Comparison of ENCODE assay signal across 21 mouse cellular contexts in genomic region chr2:128837531-128837930, GRCm38 (mm10).
"Had no signal": no experiment of that assay in that cellular context is flagged by ENCODE, and none has a peak within 500 bp of the region (broad histone marks: within the 10 kb centered on the region; RNA-seq: fewer than 3 reads in every experiment).

No protein-coding gene starts in this region.

- H3K4me3 ChIP-seq: liver, embryonic 12.5 days; lung, embryonic 15.5 days; midbrain, embryonic 10.5 days; midbrain, embryonic 12.5 days; myocyte; neural tube, embryonic 13.5 days; neural tube, embryonic 15.5 days had no signal

- H3K4me1 ChIP-seq: liver, embryonic 12.5 days; lung, embryonic 15.5 days; midbrain, embryonic 10.5 days; midbrain, embryonic 12.5 days; neural tube, embryonic 13.5 days; neural tube, embryonic 15.5 days had no signal

- H3K27ac ChIP-seq: liver, embryonic 12.5 days; liver, embryonic 14.5 days; midbrain, embryonic 10.5 days; midbrain, embryonic 12.5 days; neural tube, embryonic 13.5 days; neural tube, embryonic 15.5 days had no signal

- H3K9ac ChIP-seq: liver, embryonic 12.5 days; liver, embryonic 14.5 days; lung, embryonic 15.5 days; midbrain, embryonic 12.5 days; neural tube, embryonic 13.5 days; neural tube, embryonic 15.5 days had no signal

- H3K4me2 ChIP-seq: liver, embryonic 12.5 days; lung, embryonic 15.5 days; midbrain, embryonic 12.5 days; neural tube, embryonic 13.5 days; neural tube, embryonic 15.5 days had no signal

- DNase-seq: lung, adult 18-20 months; lung, postnatal 14 days; lung, postnatal 36 days; midbrain, embryonic 14.5 days; right cerebral cortex, adult 18-20 months; right cerebral cortex, postnatal 25 days; right cerebral cortex, postnatal 4 days; spleen, adult 18-20 months; thymus, adult 2 months; thymus, postnatal 25 days; thymus, postnatal 4 days had no signal

- H3K9me3 ChIP-seq: liver, embryonic 12.5 days; lung, embryonic 15.5 days; midbrain, embryonic 10.5 days; midbrain, embryonic 12.5 days; neural tube, embryonic 13.5 days; neural tube, embryonic 15.5 days had no signal

- ATAC-seq: liver, embryonic 12.5 days; lung, postnatal 0 days; midbrain, embryonic 16.5 days had no signal

- H3K27me3 ChIP-seq: liver, embryonic 12.5 days; lung, embryonic 15.5 days; midbrain, embryonic 12.5 days; neural tube, embryonic 13.5 days; neural tube, embryonic 15.5 days had no signal
